Mouse (Mus musculus) erythroblast, embryonic 14.5 days (primary cell): Measurements from ENCODE around the gene Gja5.

Experiments
- GATA1 ChIP-seq: IDR thresholded peaks from 2 replicates; pipeline ENCODE4 v1.6.1; 2012; ENCODE audit warnings: low read length, inconsistent platforms, mixed read lengths
- TAL1 ChIP-seq: IDR thresholded peaks from 3 replicates; pipeline ENCODE4 v1.6.1; 2012; ENCODE audit warnings: low read length, inconsistent platforms, mixed read lengths

- TF ChIP-seq GATA1 (no peak), TAL1 (no peak)
Measured at GRCm38 (mm10) chr3:97078436-97078835, 173.9 kb downstream of the Gja5 start.
